Mouse (Mus musculus) heart, postnatal 4 days (tissue): ENCODE results near the gene Casz1. TPM values are rescaled to one million over a fixed set of nuclear protein-coding genes. Genes with fewer than 3 reads are reported as not detected.

Experiments used
- DNase-seq: peaks from one replicate; pipeline ENCODE4 v3.0.0; 2021
- total RNA-seq, 2 experiments: library from RNA; stranded (reverse); gene quantifications; 2 replicates each; pipeline ENCODE4 v1.2.3; 2021

Casz1 gene
- total RNA-seq, 2 experiments from 2014 or later, result 79.5 to 82.9 TPM

- DNase-seq, result no peak
Measured at GRCm38 (mm10) chr4:148972707-148973106, 168.5 kb downstream of the Casz1 start.

DNA sequence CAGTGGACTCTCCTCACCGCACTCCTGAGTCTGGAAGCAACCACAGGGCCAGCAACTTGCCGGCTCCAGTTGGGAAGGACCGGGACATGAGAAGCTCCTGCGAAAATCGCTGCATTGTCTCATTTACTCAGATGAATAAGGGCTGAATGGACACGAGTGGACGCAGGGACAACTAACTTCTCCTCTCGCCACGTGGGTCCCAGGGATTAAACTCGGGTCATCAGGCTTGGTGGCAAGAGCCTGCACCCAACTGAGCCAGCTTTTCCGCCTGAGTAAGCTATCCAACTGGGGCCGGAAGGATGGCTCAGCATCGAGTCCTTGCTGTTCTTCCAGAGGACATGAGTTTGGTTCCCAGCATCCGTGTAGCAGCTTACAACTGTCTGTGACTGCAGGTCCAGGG, 169.2 kb downstream of the Casz1 start:
- no peak for DNase-seq

- DNase-seq, result no peak
Measured at GRCm38 (mm10) chr4:148974833-148975232, 170.6 kb downstream of the Casz1 start.

DNA sequence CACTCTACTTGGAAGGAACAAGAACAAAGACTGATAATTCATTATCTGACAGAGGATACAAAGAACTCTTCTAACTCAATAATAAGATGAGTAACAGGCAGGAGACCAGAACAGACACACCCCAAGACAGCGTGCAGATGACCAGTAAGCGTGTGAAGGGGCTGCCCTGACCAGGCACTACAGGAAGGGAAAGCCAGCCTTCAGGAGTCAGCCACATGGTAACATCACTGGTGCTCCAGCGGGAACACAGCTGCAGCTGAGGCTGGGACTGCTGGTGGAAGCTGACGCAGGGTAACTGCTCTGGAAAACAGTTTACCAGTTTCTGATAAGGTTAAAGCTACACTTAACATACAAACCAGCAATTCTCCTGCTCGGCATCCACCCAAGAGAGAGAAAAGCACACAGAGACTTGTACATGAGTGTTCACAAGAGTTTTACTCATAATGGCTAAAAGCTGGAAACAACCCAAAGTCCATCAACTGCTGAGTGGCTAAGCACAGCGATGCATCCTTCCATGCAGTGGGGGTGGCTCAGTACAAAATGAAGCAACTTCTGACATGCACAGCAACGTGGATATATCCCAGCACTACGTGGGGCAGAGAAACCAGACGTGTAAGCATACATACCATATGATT, 174.1 kb downstream of the Casz1 start:
- DNase-seq, result no peak

GRCm38 (mm10) chr4:148978926-148979325, 174.7 kb downstream of the Casz1 start:
- no peak for DNase-seq

GRCm38 (mm10) chr4:148979837-148980236, 175.6 kb downstream of the Casz1 start:
- DNase-seq, result no peak

GRCm38 (mm10) chr4:148982274-148982673, 178.0 kb downstream of the Casz1 start:
- no peak for DNase-seq

GRCm38 (mm10) chr4:148984701-148985540, 180.7 kb downstream of the Casz1 start:
- DNase-seq, result no peak

- no peak for DNase-seq
Measured at GRCm38 (mm10) chr4:148985541-148986476, 181.6 kb downstream of the Casz1 start.

DNA sequence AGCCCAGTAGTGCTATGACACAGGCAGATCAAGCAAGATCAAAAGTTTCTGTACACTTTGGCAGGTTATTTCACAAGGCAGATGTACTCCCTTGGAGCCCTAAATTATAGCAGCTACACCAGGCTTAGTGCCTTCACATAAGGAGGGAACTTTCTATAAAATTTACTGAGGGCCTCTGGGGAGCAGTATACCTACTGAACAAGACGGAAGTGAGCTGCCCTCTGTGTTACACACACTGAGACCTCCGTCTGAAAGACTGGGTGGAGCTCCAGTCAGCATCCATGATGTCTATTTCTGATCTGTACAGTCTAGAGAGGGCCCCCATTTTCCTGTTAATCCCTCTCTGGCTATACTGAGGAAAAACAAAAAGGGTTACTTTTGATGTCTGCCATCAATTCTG, 185.8 kb downstream of the Casz1 start:
- DNase-seq, result no peak

- DNase-seq, result no peak
Measured at GRCm38 (mm10) chr4:148993948-148994347, 189.7 kb downstream of the Casz1 start.

GRCm38 (mm10) chr4:149000746-149001145, 196.5 kb downstream of the Casz1 start:
- DNase-seq, result no peak

DNA sequence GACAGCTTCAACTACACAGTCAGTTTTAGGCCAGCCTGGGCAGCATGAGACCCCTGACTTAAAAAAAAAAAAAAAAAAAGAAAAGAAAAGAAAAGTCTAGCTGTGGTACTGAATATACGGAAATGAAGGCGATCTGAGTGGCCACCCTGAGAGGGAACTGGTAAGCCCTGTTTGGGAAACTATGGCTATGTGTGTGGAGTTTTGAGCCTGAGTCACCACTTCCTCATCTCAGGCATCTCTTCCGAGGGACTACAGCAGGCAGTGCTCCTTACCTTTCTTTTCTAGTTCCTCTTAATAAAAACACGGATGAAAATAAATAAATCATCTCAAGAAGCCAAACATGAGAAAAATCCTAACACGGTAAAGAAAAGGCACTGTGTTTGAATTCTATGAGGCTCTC, 197.3 kb downstream of the Casz1 start:
- no peak for DNase-seq

DNA sequence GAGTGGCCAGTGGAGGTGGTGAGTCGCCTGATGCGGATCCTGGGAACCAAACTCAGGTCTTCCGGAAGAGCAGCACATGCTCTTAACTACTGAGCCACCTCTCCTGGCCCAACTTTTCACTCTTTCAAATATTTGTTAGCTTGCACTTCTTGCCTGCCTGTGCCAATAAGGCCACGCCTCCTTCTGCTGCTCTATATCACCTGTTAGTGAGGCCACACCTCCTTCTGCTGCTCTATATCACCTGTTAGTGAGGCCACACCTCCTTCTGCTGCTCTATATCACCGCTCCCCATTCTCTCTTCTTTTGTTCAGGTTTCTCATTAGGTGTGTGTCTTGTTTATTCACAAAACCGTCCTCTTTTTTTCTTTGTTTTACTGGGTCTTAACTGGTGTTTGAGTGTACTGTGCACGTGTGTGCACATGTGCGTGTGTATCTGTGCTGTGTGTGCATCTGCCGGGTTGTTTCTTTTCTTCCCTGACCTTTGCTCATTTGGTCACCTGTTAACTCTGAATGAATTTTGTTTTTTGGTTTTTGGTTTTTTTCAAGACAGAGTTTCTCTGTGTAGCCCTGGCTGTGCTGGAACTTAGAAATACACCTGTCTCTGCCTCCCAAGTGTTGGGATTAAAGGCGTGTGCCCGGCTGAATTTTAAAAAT, 198.3 kb downstream of the Casz1 start:
- no peak for DNase-seq

Other genes with a start within 250 kb of the Casz1 start
- 10 to 100 TPM; 62.4 to 66.2 TPM for gene Exosc10, start 246.0 kb upstream of the Casz1 start, total RNA-seq
- 10 to 100 TPM; 33.0 to 34.7 TPM for gene Srm, start 212.9 kb upstream of the Casz1 start, total RNA-seq
- under 1 TPM in 1 of 2 experiments, not detected in 1; 0.25 TPM for gene Masp2, start 201.9 kb upstream of the Casz1 start, total RNA-seq
- gene Tardbp, start 177.4 kb upstream of the Casz1 start, total RNA-seq, result 100 to 1,000 TPM; 198 to 204 TPM
- 1 to 10 TPM; 4.1 to 4.9 TPM for gene Gm572, start 161.1 kb upstream of the Casz1 start, total RNA-seq